Mouse (Mus musculus): ENCODE data around the gene Rab6a. TPM values are rescaled to one million over a fixed set of nuclear protein-coding genes. Genes with fewer than 3 reads are reported as not detected.
"Not testable (repeated sequence)": the region's sequence is repeated elsewhere in the genome, so short reads cannot be mapped to it uniquely, and the experiment has no call there.

Gene Rab6a
- 100 to 1,000 TPM; 389 to 396 TPM for total RNA-seq (2021)
- long read RNA-seq, experiment 1, transcript Rab6a-201 (8 exons, 3,214 nt) = major isoform, 463 of 516 reads
- long read RNA-seq, experiment 1, transcript Rab6a-202 (8 exons, 3,110 nt) = minor isoform, 12 of 516 reads
- long read RNA-seq, experiment 1, partial matches to known transcripts = 34 of 516 reads
- long read RNA-seq, experiment 1, other reads (novel, unspliced or antisense) = 5 of 516 reads
- long read RNA-seq, experiment 2, transcript Rab6a-202 (8 exons, 3,110 nt) = minor isoform, 11 of 395 reads
- long read RNA-seq, experiment 2, transcript Rab6a-201 (8 exons, 3,214 nt) = major isoform, 343 of 395 reads
- long read RNA-seq, experiment 2, partial matches to known transcripts = 33 of 395 reads
- long read RNA-seq, experiment 2, other reads (novel, unspliced or antisense) = 6 of 395 reads

GRCm38 (mm10) chr7:100607214-100608129 is at the start of gene Rab6a:
TSS of gene Rab6a (plus strand) at chr7:100607410.
- DNase-seq (ENCODE audit: low spot score in 2 of 2) = peak; percentile 98 to 99
- intact Hi-C loops (cut with DNase I) = loop anchor here (5.0 kb wide), 1 partner anchor 55 kb away; no protein-coding TSS in a partner anchor

GRCm38 (mm10) chr7:100559331-100559730 is 47.9 kb upstream of the Rab6a start:
- no peak for DNase-seq (ENCODE audit: low spot score in 2 of 2)
- intact Hi-C loops (cut with DNase I) = no loop called here

DNA sequence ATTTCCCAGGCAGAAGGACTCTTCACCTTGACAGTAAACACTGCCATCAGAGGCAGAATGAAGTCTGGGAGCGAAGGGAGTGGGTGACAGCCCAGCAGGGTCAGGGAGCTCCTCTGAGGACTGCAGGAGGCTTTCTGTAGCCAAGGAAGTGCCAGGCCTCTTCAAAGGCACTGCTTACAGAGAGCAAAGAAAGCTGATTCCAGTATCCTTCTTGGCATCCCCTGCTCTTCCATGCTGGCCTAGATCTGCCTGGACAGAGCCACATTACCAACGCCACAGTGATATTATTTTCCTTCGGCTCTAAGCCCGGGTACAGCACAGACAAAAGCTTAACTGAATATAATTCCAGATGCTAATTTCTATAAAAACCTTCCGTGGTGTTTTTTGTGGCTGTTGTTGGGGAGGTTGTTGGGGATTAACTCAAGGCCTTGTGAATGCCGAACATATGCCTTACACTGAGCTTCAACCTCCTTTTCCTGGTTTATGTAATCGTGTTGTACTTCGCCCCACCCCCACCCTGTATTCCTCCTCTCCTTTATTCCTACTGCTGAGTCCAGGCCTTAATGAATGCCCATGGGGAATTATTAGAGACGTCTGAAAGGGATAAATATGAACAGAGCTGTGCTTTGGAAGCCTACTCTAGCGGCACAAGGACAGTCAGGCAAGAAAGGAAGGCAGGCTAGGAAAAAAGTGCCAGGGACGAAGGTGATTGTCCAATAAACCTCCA is 45.2 kb upstream of the Rab6a start:
- DNase-seq (ENCODE audit: low spot score in 2 of 2) = no peak

DNA sequence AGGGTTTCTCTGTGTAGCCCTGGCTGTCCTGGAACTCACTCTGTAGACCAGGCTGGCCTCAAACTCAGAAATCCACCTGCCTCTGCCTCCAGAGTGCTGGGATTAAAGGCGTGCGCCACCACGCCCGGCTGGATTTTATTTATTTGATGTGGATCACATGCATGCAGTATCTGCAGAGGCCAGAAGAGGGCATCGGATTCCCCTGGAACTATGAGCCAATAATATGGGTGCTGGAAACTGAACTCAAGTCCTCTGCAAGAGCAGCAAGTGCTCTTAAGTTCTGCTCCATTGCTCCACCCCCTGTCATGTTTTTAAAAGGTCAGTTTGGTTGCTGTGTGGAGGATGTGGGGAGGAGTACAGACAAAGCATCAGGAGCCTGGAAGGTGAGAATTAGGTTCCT is 40.0 kb upstream of the Rab6a start:
- intact Hi-C loops (cut with DNase I); DNase-seq (ENCODE audit: low spot score in 2 of 2): not testable (repeated sequence)

More for the DNA sequence above, 45.2 kb upstream of the Rab6a start:
- intact Hi-C loops (cut with DNase I) = no loop called here

DNA sequence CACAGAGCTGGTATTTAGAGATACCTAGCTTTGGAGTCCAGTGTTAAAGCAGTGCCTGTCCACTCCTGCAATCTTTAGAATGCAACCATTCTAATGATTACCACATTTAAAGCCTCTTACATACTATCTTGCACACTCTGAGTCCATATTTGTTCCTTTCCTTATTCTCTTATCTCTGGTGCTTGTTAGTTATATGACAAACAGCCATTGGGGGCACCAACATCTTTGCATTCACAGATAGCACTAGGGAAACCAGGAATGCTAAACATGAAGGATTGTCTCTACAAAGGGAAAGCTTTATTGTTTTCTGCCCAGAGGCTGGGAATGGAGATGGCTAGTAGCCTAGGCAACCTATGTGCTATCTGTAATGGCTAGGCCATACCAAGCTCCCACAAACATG is 37.3 kb upstream of the Rab6a start:
- no peak for DNase-seq (ENCODE audit: low spot score in 2 of 2)
- intact Hi-C loops (cut with DNase I) = no loop called here

- DNase-seq (ENCODE audit: low spot score in 2 of 2) = no peak
- intact Hi-C loops (cut with DNase I) = no loop called here
Observed at GRCm38 (mm10) chr7:100570930-100571715, 36.1 kb upstream of the Rab6a start.

- intact Hi-C loops (cut with DNase I) = no loop called here
- DNase-seq (ENCODE audit: low spot score in 2 of 2) = no peak
Observed at GRCm38 (mm10) chr7:100572061-100572460, 35.1 kb upstream of the Rab6a start.

- DNase-seq (ENCODE audit: low spot score in 2 of 2) = peak in 1 of 2 experiments; percentile 20
- intact Hi-C loops (cut with DNase I) = no loop called here
Observed at GRCm38 (mm10) chr7:100572704-100573103, 34.5 kb upstream of the Rab6a start.

GRCm38 (mm10) chr7:100578794-100579193 is 28.4 kb upstream of the Rab6a start:
- DNase-seq (ENCODE audit: low spot score in 2 of 2) = peak in 1 of 2 experiments; percentile 48
- intact Hi-C loops (cut with DNase I) = no loop called here

DNA sequence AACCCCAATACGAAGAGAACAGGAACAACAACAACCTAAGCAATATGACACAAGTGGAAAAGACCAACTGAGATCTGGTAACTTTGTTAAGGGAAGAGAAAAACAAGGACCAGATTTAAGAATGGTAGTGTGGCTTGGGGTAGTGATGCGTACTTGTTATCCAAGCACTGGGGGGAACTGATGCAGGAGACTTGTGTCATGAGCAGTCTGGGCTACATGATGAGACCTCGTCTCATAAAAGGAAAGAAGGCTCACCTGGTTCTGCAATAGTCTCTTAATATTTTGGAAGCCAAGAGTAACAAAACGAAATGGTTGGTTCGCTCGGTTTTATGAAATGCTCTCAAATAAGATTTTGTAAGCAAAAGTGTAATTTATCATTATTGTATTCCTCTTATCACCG is 25.0 kb upstream of the Rab6a start:
- DNase-seq (ENCODE audit: low spot score in 2 of 2) = no peak
- intact Hi-C loops (cut with DNase I) = loop anchor here (10.0 kb wide), 1 partner anchor 47 kb away; the partner anchor contains the start of gene Coa4

DNA sequence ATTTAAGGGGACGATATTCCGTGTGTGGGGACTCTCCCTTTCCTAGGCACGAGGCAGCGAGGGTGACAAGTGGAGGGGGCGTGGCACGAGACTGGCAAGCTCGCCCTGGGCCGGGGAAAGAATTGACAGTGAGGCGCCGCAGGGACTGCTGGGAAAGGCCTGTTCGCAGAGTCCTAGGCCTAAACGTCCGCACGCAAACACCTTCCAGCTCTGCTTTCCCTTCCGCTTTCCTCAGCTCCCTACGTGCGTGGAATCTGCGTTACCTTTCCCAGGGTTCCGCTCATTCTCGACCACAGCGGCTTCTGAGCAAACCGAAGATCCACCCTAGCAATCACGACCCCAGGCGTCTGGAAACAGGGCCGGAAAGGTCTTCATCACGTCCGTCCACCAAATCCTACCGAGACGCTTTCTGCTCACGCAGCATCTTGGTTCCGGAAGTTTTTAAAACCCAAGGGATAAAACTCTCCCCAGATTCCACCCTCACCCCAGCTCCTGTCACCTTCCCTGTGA is 24.4 kb upstream of the Rab6a start:
- intact Hi-C loops (cut with DNase I) = loop anchor here (10.0 kb wide), 1 partner anchor 48 kb away; the partner anchor contains the start of gene Coa4
- DNase-seq (ENCODE audit: low spot score in 2 of 2) = peak; percentile 89 to 90

DNA sequence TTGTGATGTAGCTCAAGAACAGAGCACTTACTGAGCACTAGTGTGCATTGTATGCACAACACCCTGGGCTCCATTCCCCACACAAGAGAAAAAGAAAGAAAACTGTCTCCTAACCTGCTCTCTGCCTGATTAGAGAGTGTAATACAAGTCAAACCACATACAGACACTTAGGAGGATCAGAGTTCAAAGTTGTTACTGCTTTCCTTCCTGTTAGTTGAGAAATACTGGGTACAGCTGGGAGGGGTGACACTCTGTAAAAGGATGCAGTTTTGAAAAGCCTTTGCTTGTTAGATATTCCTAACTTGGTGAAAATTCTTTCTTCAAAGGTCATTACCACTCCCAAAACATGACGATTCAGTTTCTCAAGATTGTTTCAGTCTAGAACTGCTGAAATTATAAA is 17.4 kb upstream of the Rab6a start:
- intact Hi-C loops (cut with DNase I) = loop anchor here (10.0 kb wide), 1 partner anchor 55 kb away; the partner anchor contains the start of gene Coa4
- DNase-seq (ENCODE audit: low spot score in 2 of 2) = no peak

DNA sequence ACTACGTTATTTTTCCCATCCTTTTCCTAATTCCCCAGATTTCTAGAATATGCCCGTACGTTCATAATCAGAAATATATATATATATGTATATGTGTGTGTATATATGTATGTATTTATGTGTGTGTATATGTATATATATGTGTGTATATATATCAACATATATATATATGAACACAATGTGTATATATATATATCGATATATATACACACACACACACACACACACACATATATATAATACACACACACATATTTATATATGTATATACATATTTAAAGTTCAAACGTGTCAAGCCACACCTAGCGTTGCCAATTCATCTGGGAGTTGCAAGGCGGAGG is 16.7 kb upstream of the Rab6a start:
- intact Hi-C loops (cut with DNase I) = no loop called here

DNA sequence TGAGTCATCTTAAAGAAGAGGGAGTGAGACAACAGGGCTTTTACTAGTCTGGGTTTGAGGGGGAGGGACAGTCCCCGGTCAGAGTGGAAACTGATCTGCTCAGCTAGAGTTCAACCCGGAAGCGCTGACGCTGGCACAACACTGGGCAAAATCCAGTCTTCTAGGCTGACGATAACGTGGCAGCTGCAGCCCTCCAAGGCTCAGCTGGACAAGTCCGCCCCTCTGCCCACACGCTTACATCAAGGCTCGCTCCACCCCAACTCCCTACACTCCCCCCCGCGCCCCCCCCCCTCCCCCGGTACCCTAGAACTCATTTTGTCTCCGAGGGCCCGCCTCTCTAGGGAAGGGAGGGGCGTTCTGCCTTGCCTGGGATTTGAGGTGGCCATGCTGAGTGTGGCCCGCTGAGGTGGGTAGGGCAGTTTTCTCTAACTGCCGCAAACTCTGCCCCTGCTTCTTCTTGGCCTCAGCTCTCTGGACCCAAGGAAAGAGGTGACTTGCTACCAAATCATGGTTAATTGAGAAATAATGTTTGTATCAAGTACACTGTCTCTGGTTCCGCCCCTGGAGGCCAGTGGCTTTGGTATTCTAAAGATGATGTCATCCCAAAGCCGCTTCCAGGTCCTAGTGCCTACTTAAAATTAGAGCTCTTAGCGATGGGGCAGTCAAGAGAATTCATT is 16.2 kb upstream of the Rab6a start:
- intact Hi-C loops (cut with DNase I) = no loop called here
- DNase-seq (ENCODE audit: low spot score in 2 of 2) = peak; percentile 66 to 80

More for the DNA sequence above, 16.7 kb upstream of the Rab6a start:
- DNase-seq (ENCODE audit: low spot score in 2 of 2) = no peak

DNA sequence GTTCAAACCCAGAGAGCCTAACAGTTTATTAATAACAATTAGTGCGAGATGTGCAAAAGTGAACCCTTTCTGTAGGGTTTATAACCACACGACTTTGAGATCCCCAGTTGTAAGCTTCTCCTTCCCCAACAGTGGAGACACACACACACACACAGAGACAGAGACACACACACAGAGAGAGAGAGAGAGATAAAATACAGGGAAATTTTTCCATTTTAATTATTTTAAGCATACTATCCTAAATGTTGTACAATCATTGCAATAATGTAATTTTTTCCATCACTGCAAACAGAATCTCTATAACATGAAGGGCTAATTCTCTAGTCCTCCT is 15.7 kb upstream of the Rab6a start:
- no peak for DNase-seq (ENCODE audit: low spot score in 2 of 2)
- intact Hi-C loops (cut with DNase I) = no loop called here

- DNase-seq (ENCODE audit: low spot score in 2 of 2) = no peak
Observed at GRCm38 (mm10) chr7:100593349-100593748, 13.9 kb upstream of the Rab6a start.

DNA sequence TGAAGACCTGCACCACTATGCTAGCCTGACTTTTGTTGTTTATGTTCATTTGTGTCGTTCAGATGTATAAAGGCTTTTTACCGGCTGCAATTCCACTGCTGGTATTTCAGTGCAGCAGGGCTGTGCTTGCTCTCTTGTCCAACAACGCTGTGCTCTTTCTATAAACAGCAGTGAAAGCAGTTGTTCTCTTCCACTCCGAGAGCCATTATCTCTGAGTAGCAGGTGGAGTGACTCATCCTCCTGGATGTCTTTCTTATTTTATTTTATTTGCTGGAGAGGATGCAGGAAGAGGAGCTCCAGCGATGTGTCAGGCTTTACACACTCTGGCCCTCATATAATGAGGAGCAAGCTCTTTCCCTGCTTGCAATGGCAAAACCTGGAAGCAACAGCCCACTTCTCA is 7.0 kb upstream of the Rab6a start:
- peak; percentile 16 to 21 for DNase-seq (ENCODE audit: low spot score in 2 of 2)
- intact Hi-C loops (cut with DNase I) = no loop called here

More at GRCm38 (mm10) chr7:100593349-100593748, 13.9 kb upstream of the Rab6a start:
- intact Hi-C loops (cut with DNase I) = no loop called here

- intact Hi-C loops (cut with DNase I) = loop anchor here (5.0 kb wide), 1 partner anchor 56 kb away; no protein-coding TSS in a partner anchor
- DNase-seq (ENCODE audit: low spot score in 2 of 2) = peak; percentile 61 to 64
Observed at GRCm38 (mm10) chr7:100608130-100608741, 1.0 kb downstream of the Rab6a start, which contains the start of gene Mrpl48. TSS of gene Mrpl48 (minus strand) at chr7:100608301.

Measured in left cerebral cortex, postnatal 14 days (tissue).